Mouse (Mus musculus): ENCODE results near the gene Nav1.

DNA sequence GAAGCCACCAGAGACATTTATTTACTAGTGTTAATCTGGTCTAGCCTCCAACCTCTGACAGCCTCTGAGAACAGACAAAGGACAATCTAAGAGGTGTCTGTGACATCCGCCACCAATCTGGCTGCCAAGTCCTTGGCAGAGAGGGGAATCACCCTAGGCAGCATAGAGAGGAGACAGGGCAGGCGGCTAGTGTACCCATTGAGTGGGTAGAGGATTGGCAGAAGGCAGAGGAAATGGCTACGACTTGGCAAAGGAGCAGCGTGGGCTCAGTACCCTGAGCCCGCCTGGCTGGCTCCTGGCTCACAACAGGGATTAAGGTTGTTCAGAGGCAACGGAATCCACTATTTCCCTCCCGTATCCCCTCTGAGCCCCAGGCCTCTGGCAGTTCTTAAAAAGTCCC lies 12.0 kb upstream of the Nav1 start:
- no peak for TF ChIP-seq CTCF (IDR thresholded peaks at IDR 0.05; ENCODE audit: low read depth)
- TF ChIP-seq EP300 (optimal IDR thresholded peaks at IDR 0.05) = no peak

Measured in stomach, postnatal 0 days (tissue).